Mouse (Mus musculus): ENCODE measurements around the gene Cgnl1. TPM values are rescaled to one million over a fixed set of nuclear protein-coding genes. Genes with fewer than 3 reads are reported as not detected.
A peak's percentile ranks its signal among the peaks of the same experiment; 100 is the strongest.

Gene Cgnl1
- polyA plus RNA-seq, 1 experiment from 2014 or later = 30.9 TPM

- WGBS = 91% methylated on average over 7 of the region's 7 CpGs
- no peak overlapping the region for H3K27ac ChIP-seq (ENCODE audit: low read length)
These were observed 35.5 kb downstream of the Cgnl1 start for GRCm38 (mm10) chr9:71735886-71736285.

GRCm38 (mm10) chr9:71733559-71733958 is 37.8 kb downstream of the Cgnl1 start:
- no peaks in the 10 kb centered on the region for H3K36me3 ChIP-seq (ENCODE audit: insufficient read depth, low read length)
- H3K4me3 ChIP-seq (ENCODE audit: low read length) = no peak overlapping the region
- 37% methylated on average over 2 of the region's 2 CpGs for WGBS
- H3K9ac ChIP-seq (replicated peaks; ENCODE audit: low read length) = no peak overlapping the region
- no peaks in the 10 kb centered on the region for H3K27me3 ChIP-seq (ENCODE audit: insufficient read depth, low read length)
- peaks cover 1% of the 10 kb centered on the region for H3K4me1 ChIP-seq (ENCODE audit: insufficient read depth, low read length)
- H3K4me2 ChIP-seq (replicated peaks; ENCODE audit: low read depth, low read length) = no peak overlapping the region
- no peak overlapping the region for H3K27ac ChIP-seq (ENCODE audit: low read length)
- no peak; the same call in 1 of the 2 replicates for ATAC-seq (ENCODE audit: low FRiP score, low TSS enrichment)
- no peaks in the 10 kb centered on the region for H3K9me3 ChIP-seq (ENCODE audit: low read length)

More at GRCm38 (mm10) chr9:71735886-71736285, 35.5 kb downstream of the Cgnl1 start:
- Histone ChIP-seq H3K9me3 (ENCODE audit: low read length) (no peaks in the 10 kb centered on the region), H3K4me2 (replicated peaks; ENCODE audit: low read depth, low read length) (no peak overlapping the region), H3K9ac (replicated peaks; ENCODE audit: low read length) (no peak overlapping the region), H3K36me3 (ENCODE audit: insufficient read depth, low read length) (no peaks in the 10 kb centered on the region), H3K27me3 (ENCODE audit: insufficient read depth, low read length) (no peaks in the 10 kb centered on the region), H3K4me1 (ENCODE audit: insufficient read depth, low read length) (peaks cover 4% of the 10 kb centered on the region), H3K4me3 (ENCODE audit: low read length) (no peak overlapping the region)
- no peak for ATAC-seq (ENCODE audit: low FRiP score, low TSS enrichment)

GRCm38 (mm10) chr9:71728822-71729311 is 42.5 kb downstream of the Cgnl1 start:
- Histone ChIP-seq H3K27ac (ENCODE audit: low read length) (no peak overlapping the region), H3K4me2 (replicated peaks; ENCODE audit: low read depth, low read length) (no peak overlapping the region), H3K36me3 (ENCODE audit: insufficient read depth, low read length) (peaks cover 17% of the 10 kb centered on the region), H3K4me1 (ENCODE audit: insufficient read depth, low read length) (no peaks in the 10 kb centered on the region), H3K9ac (replicated peaks; ENCODE audit: low read length) (no peak overlapping the region), H3K27me3 (ENCODE audit: insufficient read depth, low read length) (no peaks in the 10 kb centered on the region), H3K9me3 (ENCODE audit: low read length) (no peaks in the 10 kb centered on the region), H3K4me3 (ENCODE audit: low read length) (no peak overlapping the region)
- no peak for ATAC-seq (ENCODE audit: low FRiP score, low TSS enrichment)
- 85% methylated on average over 5 of the region's 5 CpGs for whole genome bisulfite sequencing

- Histone ChIP-seq H3K27me3 (ENCODE audit: insufficient read depth, low read length) (no peaks in the 10 kb centered on the region), H3K27ac (ENCODE audit: low read length) (no peak overlapping the region), H3K4me3 (ENCODE audit: low read length) (no peak overlapping the region), H3K4me2 (replicated peaks; ENCODE audit: low read depth, low read length) (no peak overlapping the region), H3K9ac (replicated peaks; ENCODE audit: low read length) (no peak overlapping the region), H3K9me3 (ENCODE audit: low read length) (no peaks in the 10 kb centered on the region), H3K36me3 (ENCODE audit: insufficient read depth, low read length) (peaks cover 20% of the 10 kb centered on the region), H3K4me1 (ENCODE audit: insufficient read depth, low read length) (no peaks in the 10 kb centered on the region)
- no peak for ATAC-seq (ENCODE audit: low FRiP score, low TSS enrichment)
- WGBS = 82% methylated on average over 4 of the region's 4 CpGs
These were observed 44.2 kb downstream of the Cgnl1 start for GRCm38 (mm10) chr9:71727233-71727632.

DNA sequence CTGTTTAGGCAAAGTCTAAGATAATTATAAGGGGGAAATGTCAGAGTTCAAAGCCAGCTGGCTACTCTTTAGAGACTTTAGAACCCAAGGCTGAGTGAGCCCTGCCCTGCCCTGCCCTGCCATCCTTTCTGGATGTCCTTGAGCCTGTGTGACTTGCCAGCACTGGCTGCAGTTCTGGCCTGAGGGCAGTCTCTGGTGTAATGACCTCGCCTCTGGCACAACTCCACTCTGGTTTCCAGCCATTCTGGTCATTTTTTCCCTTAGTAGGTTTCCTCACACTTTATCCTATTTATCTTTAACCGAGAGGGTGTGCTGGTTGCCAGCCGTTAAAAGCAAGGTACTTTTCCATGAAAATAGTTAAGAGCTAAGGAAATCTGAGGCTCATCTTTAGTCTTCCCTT is 45.3 kb downstream of the Cgnl1 start:
- Histone ChIP-seq H3K4me1 (ENCODE audit: insufficient read depth, low read length) (no peaks in the 10 kb centered on the region), H3K4me3 (ENCODE audit: low read length) (no peak overlapping the region), H3K27me3 (ENCODE audit: insufficient read depth, low read length) (no peaks in the 10 kb centered on the region), H3K27ac (ENCODE audit: low read length) (no peak overlapping the region), H3K9ac (replicated peaks; ENCODE audit: low read length) (no peak overlapping the region), H3K36me3 (ENCODE audit: insufficient read depth, low read length) (peaks cover 24% of the 10 kb centered on the region), H3K4me2 (replicated peaks; ENCODE audit: low read depth, low read length) (no peak overlapping the region), H3K9me3 (ENCODE audit: low read length) (no peaks in the 10 kb centered on the region)
- ATAC-seq (ENCODE audit: low FRiP score, low TSS enrichment) = no peak
- WGBS = 83% methylated on average over 3 of the region's 3 CpGs

DNA sequence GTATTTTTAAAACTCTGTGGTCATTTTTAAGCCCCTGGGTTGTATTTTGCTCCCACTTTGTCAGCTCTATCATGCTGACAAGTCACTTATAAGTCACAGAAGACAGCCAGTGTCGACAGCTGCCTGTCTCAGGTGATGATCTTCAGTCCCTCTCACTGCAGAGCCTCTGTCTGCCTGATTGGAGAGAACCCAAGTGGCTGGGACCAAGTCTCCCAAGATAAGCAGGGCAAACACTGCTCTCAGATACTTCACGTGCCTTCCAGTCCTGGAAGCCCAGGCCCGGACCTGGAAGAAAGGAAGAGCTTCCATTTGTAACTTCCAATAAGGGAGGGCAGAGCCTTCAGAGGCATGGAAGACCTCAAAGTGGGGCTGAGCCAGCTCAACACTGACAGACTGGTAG is 49.0 kb downstream of the Cgnl1 start:
- H3K9ac ChIP-seq (replicated peaks; ENCODE audit: low read length) = no peak overlapping the region
- H3K4me3 ChIP-seq (ENCODE audit: low read length) = no peak overlapping the region
- H3K27me3 ChIP-seq (ENCODE audit: insufficient read depth, low read length) = no peaks in the 10 kb centered on the region
- no peak overlapping the region for H3K4me2 ChIP-seq (replicated peaks; ENCODE audit: low read depth, low read length)
- ATAC-seq (ENCODE audit: low FRiP score, low TSS enrichment) = no peak
- H3K4me1 ChIP-seq (ENCODE audit: insufficient read depth, low read length) = peaks cover 1% of the 10 kb centered on the region
- no peaks in the 10 kb centered on the region for H3K9me3 ChIP-seq (ENCODE audit: low read length)
- H3K27ac ChIP-seq (ENCODE audit: low read length) = no peak overlapping the region
- WGBS = 79% methylated on average over 3 of the region's 3 CpGs
- H3K36me3 ChIP-seq (ENCODE audit: insufficient read depth, low read length) = peaks cover 25% of the 10 kb centered on the region

GRCm38 (mm10) chr9:71716995-71717394 is 54.4 kb downstream of the Cgnl1 start:
- H3K4me2 ChIP-seq (replicated peaks; ENCODE audit: low read depth, low read length) = no peak overlapping the region
- peaks cover 6% of the 10 kb centered on the region for H3K4me1 ChIP-seq (ENCODE audit: insufficient read depth, low read length)
- no peaks in the 10 kb centered on the region for H3K27me3 ChIP-seq (ENCODE audit: insufficient read depth, low read length)
- ATAC-seq (ENCODE audit: low FRiP score, low TSS enrichment) = no peak
- H3K36me3 ChIP-seq (ENCODE audit: insufficient read depth, low read length) = peaks cover 19% of the 10 kb centered on the region
- no peak overlapping the region for H3K9ac ChIP-seq (replicated peaks; ENCODE audit: low read length)
- H3K9me3 ChIP-seq (ENCODE audit: low read length) = no peaks in the 10 kb centered on the region
- H3K4me3 ChIP-seq (ENCODE audit: low read length) = no peak overlapping the region
- H3K27ac ChIP-seq (ENCODE audit: low read length) = peak overlapping the region; percentile 61; the same call in 1 of the 2 replicates
- 52% methylated on average over 5 of the region's 5 CpGs for WGBS

DNA sequence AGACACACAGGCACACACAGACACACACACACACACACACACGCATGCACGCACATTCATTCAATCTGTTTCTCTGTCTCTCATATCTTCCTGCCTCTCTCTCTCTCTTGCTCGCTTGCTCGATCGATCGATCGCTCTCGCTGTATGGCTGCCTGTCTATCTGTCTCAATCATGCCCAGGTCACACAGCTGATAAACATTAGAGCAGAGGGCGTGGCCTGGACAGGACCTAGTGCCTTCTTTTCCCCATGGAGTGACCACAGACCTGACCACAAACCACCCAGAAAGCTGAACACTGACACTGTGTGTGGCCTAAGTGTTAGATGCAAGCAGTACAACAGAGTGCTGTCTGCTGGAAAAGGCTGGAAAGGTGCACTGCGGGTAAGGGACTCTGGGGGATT is 60.6 kb downstream of the Cgnl1 start:
- Histone ChIP-seq H3K27me3 (ENCODE audit: insufficient read depth, low read length) (no peaks in the 10 kb centered on the region), H3K4me3 (ENCODE audit: low read length) (no peak overlapping the region), H3K9ac (replicated peaks; ENCODE audit: low read length) (no peak overlapping the region), H3K4me2 (replicated peaks; ENCODE audit: low read depth, low read length) (no peak overlapping the region), H3K27ac (ENCODE audit: low read length) (no peak overlapping the region), H3K9me3 (ENCODE audit: low read length) (no peaks in the 10 kb centered on the region), H3K4me1 (ENCODE audit: insufficient read depth, low read length) (no peaks in the 10 kb centered on the region), H3K36me3 (ENCODE audit: insufficient read depth, low read length) (peaks cover 14% of the 10 kb centered on the region)
- ATAC-seq (ENCODE audit: low FRiP score, low TSS enrichment) = no peak
- 90% methylated on average over 10 of the region's 10 CpGs for WGBS

- Histone ChIP-seq H3K27ac (ENCODE audit: low read length) (no peak overlapping the region), H3K9ac (replicated peaks; ENCODE audit: low read length) (no peak overlapping the region), H3K4me1 (ENCODE audit: insufficient read depth, low read length) (0 out of 2 replicates have a peak, but pooled peaks cover 3% of the 10 kb centered on the region), H3K36me3 (ENCODE audit: insufficient read depth, low read length) (peaks cover 6% of the 10 kb centered on the region), H3K27me3 (ENCODE audit: insufficient read depth, low read length) (no peaks in the 10 kb centered on the region), H3K4me2 (replicated peaks; ENCODE audit: low read depth, low read length) (no peak overlapping the region), H3K9me3 (ENCODE audit: low read length) (no peaks in the 10 kb centered on the region), H3K4me3 (ENCODE audit: low read length) (no peak overlapping the region)
- 88% methylated on average over 11 of the region's 11 CpGs for WGBS
- ATAC-seq (ENCODE audit: low FRiP score, low TSS enrichment) = no peak
These were observed 62.2 kb downstream of the Cgnl1 start for GRCm38 (mm10) chr9:71709199-71709598.

DNA sequence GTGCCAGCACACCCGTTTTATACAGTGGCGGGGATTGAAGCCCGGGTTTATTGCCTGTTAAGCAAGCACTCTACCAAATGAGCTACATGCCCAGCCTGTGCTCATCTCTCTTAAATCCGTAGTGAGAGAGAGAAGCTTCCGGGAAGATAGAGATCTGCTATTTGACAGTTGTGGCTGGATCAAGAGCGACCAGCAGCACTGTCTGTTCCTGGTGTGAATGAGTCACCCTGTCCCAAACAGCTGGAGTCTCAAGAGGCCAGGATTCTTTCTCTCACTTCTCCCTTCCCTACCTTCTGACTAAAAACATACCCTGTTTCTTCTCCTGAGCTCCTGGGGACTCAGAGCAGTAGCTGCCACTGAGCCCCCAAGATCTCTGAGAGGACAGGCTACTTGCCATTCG is 63.4 kb downstream of the Cgnl1 start:
- 90% methylated on average over 7 of the region's 7 CpGs for WGBS
- Histone ChIP-seq H3K9ac (replicated peaks; ENCODE audit: low read length) (no peak overlapping the region), H3K27ac (ENCODE audit: low read length) (no peak overlapping the region), H3K9me3 (ENCODE audit: low read length) (no peaks in the 10 kb centered on the region), H3K4me3 (ENCODE audit: low read length) (no peak overlapping the region), H3K36me3 (ENCODE audit: insufficient read depth, low read length) (peaks cover 6% of the 10 kb centered on the region), H3K4me2 (replicated peaks; ENCODE audit: low read depth, low read length) (no peak overlapping the region), H3K4me1 (ENCODE audit: insufficient read depth, low read length) (peaks cover 8% of the 10 kb centered on the region; the same call in 1 of the 2 replicates), H3K27me3 (ENCODE audit: insufficient read depth, low read length) (no peaks in the 10 kb centered on the region)
- ATAC-seq (ENCODE audit: low FRiP score, low TSS enrichment) = no peak

All from kidney, embryonic 16.5 days (tissue).